Mouse (Mus musculus): ENCODE results near the gene Hspa12b. TPM values are rescaled to one million over a fixed set of nuclear protein-coding genes. Genes with fewer than 3 reads are reported as not detected.

Hspa12b gene
- polyA plus RNA-seq, 1 experiment from 2014 or later = 16.9 TPM

DNA sequence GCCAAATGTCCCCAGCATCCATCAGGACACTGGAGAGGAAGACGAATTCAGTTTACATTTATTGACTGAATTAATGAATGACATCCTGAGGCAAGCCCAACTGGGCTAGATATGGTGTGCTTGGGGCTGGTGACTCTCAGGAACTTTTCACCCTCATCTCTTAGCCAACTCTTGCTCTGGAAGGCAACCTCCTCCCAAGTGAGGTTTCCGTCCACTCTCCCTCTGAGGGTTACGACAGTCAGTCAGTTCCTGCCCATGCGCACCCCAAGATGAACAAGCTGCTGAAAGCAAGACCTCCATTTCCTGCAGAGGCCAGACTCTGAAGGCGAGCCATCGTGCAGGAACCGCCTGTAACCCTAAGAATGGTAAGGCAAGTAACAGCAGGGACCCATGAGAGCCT lies 29.9 kb downstream of the Hspa12b start:
- Histone ChIP-seq H3K27me3 (replicated peaks) (no peaks in the 10 kb centered on the region), H3K27ac (no peak overlapping the region), H3K9ac (no peak overlapping the region), H3K4me2 (no peak overlapping the region), H3K4me3 (replicated peaks) (no peak overlapping the region), H3K4me1 (peaks cover 11% of the 10 kb centered on the region; the same call in 1 of the 2 replicates), H3K9me3 (no peaks in the 10 kb centered on the region), H3K36me3 (peaks cover 9% of the 10 kb centered on the region; the same call in 1 of the 2 replicates)
- no peak for ATAC-seq (ENCODE audit: insufficient read depth, low FRiP score, low read depth)
- 91% methylated on average over 7 of the region's 7 CpGs for WGBS

DNA sequence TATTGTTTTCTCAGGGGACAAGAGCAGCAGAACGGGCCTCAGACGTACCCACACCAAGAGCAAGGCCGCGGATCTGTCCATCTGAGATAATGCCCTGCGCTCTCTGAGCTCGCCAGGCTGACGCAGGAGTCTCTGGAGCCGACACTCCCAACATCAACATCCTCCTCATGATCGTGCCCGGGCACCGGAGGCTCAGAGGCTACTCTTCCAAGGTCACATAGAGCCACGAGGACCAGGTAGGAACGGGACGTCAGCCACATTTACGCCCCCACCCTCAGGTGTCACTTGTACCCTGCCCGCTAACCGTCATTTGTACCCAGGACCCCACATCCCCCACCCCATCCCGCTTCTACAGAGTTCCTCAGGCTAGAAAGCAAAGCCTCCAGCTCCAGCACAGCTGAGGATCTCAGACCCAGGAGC lies 32.4 kb downstream of the Hspa12b start:
- Histone ChIP-seq H3K4me3 (replicated peaks) (peak overlapping the region; percentile 73), H3K36me3 (0 out of 2 replicates have a peak, but pooled peaks cover 5% of the 10 kb centered on the region), H3K27me3 (replicated peaks) (no peaks in the 10 kb centered on the region), H3K4me2 (peak overlapping the region; percentile 92), H3K9ac (peak overlapping the region; percentile 68), H3K9me3 (no peaks in the 10 kb centered on the region), H3K27ac (peak overlapping the region; percentile 81), H3K4me1 (peaks cover 11% of the 10 kb centered on the region; the same call in 1 of the 2 replicates)
- ATAC-seq (ENCODE audit: insufficient read depth, low FRiP score, low read depth) = peak; percentile 61
- 0% methylated on average over 18 of the region's 18 CpGs for WGBS

DNA sequence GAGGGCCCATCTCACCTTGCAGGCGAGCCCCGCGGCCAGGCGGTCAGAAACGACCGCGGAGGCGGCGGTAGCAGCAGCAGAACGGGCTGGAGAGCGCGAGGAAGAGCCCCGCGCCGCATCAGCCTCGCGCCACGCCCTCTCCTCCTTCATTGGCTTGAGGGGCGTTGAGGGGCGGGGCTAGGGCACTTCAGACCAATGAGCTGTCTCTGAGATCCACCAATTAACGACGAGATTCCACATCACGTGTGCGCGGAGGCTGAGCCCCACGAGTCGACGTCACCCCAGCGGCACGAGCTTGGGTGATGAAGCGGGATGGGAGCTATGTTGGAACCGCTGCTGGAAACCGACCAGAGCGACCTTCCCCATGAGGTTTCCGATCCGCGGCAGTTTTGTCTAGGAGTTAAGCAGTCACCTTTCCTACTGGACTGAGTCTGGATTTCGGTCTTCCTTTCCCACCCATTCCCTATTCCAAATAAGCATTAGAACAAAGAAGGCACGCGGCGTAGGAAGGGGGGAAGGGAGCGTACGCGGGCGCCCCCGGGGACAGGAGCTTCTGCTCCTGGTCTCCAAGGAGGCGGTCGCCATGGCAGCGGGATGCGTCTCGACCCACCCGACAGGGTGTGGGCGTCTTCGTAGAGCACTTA lies 33.0 kb downstream of the Hspa12b start, which contains the start of gene 1700037H04Rik:
TSS of gene 1700037H04Rik (minus strand) at position 144 of the 644 bp plus-strand sequence.
- H3K4me2 ChIP-seq = peak within 1 kb of the TSS; percentile 92
- WGBS = under 1% methylated on average over 54 of the region's 54 CpGs

DNA sequence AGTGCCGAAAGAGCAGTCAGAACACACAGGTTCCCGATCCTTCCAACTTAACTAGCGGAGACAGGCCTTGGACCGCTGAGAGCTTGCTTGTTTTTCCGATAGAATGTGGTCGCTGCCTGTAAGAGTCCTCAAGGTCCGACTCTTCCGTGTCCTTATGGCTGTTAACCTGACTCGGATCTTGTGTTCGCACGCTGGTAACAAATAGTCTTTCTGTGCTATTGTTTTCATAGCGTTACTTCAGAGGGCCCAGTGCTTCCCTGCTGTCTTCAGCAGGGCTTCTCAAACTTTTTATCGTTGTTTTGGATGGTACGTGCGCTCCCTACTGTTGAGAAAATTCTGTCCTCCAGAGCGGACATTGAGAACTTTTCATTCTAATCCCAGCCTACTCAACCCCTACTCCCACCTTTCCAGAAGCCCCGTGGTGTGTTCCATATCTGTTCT lies 33.6 kb downstream of the Hspa12b start:
- no peaks in the 10 kb centered on the region for H3K27me3 ChIP-seq (replicated peaks)
- H3K27ac ChIP-seq = peak overlapping the region; percentile 81
- ATAC-seq (ENCODE audit: insufficient read depth, low FRiP score, low read depth) = no peak
- under 1% methylated on average over 17 of the region's 17 CpGs for WGBS
- H3K4me2 ChIP-seq = peak overlapping the region; percentile 87
- peaks cover 11% of the 10 kb centered on the region; the same call in 1 of the 2 replicates for H3K4me1 ChIP-seq
- peak overlapping the region; percentile 53; the same call in 1 of the 2 replicates for H3K9ac ChIP-seq
- H3K9me3 ChIP-seq = no peaks in the 10 kb centered on the region
- H3K4me3 ChIP-seq (replicated peaks) = peak overlapping the region; percentile 73
- H3K36me3 ChIP-seq = no peaks in the 10 kb centered on the region

More for the DNA sequence above, 33.0 kb downstream of the Hspa12b start, which contains the start of gene 1700037H04Rik:
- Histone ChIP-seq H3K4me3 (replicated peaks) (peak within 1 kb of the TSS; percentile 73), H3K4me1 (peaks cover 11% of the 10 kb centered on the region; the same call in 1 of the 2 replicates), H3K9me3 (no peaks in the 10 kb centered on the region), H3K27ac (peak within 1 kb of the TSS; percentile 81), H3K36me3 (no peaks in the 10 kb centered on the region), H3K27me3 (replicated peaks) (no peaks in the 10 kb centered on the region), H3K9ac (peak within 1 kb of the TSS; percentile 68)
- peak; percentile 95 for ATAC-seq (ENCODE audit: insufficient read depth, low FRiP score, low read depth)

DNA sequence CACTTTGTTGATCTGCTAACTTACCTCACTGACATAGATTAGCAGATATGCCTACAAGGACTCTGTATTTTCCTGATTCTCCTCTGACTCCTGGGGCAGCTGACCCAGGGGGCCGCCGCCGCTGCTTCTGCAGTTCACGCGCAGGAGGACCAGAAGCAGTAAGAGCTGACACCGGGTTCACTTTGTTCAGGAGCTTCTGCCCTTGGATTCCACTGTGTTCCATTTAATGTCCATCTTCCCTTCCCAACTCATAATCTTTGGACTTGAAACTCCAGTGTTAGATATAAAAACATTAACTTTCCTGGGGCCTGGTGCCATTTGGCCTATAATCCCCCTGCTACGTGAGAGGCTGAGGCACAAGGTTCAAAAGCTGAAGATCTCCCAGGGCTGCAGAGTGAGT lies 36.8 kb downstream of the Hspa12b start:
- 74% methylated on average over 7 of the region's 7 CpGs for WGBS
- H3K9ac ChIP-seq = no peak overlapping the region
- H3K36me3 ChIP-seq = no peaks in the 10 kb centered on the region
- no peaks in the 10 kb centered on the region for H3K9me3 ChIP-seq
- ATAC-seq (ENCODE audit: insufficient read depth, low FRiP score, low read depth) = no peak
- H3K4me2 ChIP-seq = no peak overlapping the region
- no peaks in the 10 kb centered on the region for H3K27me3 ChIP-seq (replicated peaks)
- no peak overlapping the region for H3K4me3 ChIP-seq (replicated peaks)
- peaks cover 5% of the 10 kb centered on the region; the same call in 1 of the 2 replicates for H3K4me1 ChIP-seq
- H3K27ac ChIP-seq = no peak overlapping the region

DNA sequence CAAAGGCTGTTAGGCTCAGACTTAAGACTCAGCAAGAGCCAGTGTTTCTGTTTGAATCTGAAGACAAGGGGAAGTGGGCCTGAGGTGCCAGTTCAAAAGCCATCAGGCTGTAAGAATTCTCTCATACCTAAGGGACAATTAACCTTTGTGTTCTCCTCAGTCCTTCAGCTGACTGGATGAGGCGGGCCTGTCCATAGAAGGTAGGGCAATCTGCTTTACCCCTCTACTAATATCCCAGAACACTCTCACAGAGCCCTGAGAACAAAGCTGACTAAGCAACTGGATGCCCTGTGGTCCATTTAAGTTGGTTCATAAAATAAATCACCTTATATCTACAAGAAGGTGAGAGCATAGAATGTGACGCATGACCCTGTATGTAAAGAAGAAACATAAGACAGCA lies 39.1 kb downstream of the Hspa12b start:
- Histone ChIP-seq H3K27ac (no peak overlapping the region), H3K36me3 (no peaks in the 10 kb centered on the region), H3K9ac (no peak overlapping the region), H3K4me2 (no peak overlapping the region), H3K9me3 (no peaks in the 10 kb centered on the region), H3K27me3 (replicated peaks) (no peaks in the 10 kb centered on the region; the same call in 1 of the 2 replicates), H3K4me1 (peaks cover 11% of the 10 kb centered on the region; the same call in 1 of the 2 replicates), H3K4me3 (replicated peaks) (no peak overlapping the region)
- 89% methylated on average over 2 of the region's 2 CpGs for WGBS
- no peak for ATAC-seq (ENCODE audit: insufficient read depth, low FRiP score, low read depth)

DNA sequence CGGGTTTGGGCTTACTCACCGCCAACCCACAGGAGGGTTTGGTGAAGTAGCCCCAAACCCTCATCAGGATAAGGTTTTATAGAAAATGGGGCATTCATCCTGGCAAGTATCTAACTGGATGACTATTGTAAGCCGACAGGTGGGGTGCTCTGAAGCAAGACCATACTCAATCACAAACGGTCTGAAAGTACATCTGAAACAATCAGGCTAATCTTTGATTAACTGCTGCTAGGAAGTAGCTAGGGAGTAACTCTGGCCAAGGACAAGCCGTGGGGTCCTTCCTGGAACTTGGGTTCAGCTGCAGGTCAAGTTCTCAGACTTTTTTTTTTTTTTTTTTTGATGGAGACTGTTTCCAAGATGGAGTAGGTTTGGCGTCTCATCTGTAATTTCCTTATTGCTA lies 40.9 kb downstream of the Hspa12b start:
- Histone ChIP-seq H3K9me3 (no peaks in the 10 kb centered on the region), H3K27me3 (replicated peaks) (peaks cover 13% of the 10 kb centered on the region), H3K9ac (no peak overlapping the region), H3K36me3 (no peaks in the 10 kb centered on the region), H3K4me2 (no peak overlapping the region), H3K4me1 (peaks cover 17% of the 10 kb centered on the region), H3K27ac (no peak overlapping the region), H3K4me3 (replicated peaks) (no peak overlapping the region)
- 74% methylated on average over 6 of the region's 6 CpGs for WGBS
- ATAC-seq (ENCODE audit: insufficient read depth, low FRiP score, low read depth) = no peak

DNA sequence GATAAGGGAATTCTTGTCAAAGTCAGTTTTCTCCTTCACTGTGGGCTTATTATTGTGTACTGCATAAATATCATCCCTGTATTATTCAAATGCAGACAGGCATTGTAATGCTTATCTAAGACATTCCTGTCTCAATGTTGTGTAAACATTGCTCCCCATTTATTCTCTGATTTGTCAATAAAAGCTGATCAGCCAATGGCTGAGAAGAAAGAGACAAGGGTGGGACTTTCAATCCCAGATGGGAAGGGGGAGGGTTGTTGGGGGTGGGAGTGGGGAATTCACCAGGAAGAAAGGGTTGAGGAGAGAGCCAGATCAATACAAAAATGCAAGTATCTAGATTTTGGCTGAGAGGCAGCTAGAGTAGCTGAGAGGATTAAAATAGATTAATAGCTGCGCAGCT lies 41.8 kb downstream of the Hspa12b start:
- WGBS = 61% methylated on average over 1 of the region's 1 CpGs
- ATAC-seq (ENCODE audit: insufficient read depth, low FRiP score, low read depth) = no peak
- Histone ChIP-seq H3K4me2 (no peak overlapping the region), H3K9ac (no peak overlapping the region), H3K27me3 (replicated peaks) (peaks cover 13% of the 10 kb centered on the region), H3K4me1 (peaks cover 17% of the 10 kb centered on the region), H3K9me3 (no peaks in the 10 kb centered on the region), H3K27ac (no peak overlapping the region), H3K36me3 (no peaks in the 10 kb centered on the region), H3K4me3 (replicated peaks) (no peak overlapping the region)

DNA sequence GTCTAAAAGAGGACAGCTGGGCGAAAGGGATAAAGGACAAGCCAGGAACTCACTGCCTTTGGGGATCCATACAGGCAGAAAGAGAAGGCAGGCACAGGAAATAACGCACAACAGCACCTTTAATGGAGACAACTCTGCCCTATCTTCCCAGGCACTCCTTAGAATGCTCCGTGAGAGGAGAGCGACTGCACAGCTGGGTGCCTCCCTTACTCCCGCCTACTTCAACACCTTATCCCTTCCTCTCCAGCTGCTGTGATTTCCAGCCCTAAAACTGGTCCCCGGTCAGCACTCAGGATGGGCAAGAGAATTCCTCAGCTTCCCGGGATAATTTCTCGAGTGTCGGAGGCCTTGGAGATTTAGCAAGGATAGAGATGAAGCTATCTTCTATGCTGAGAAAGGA lies 43.9 kb downstream of the Hspa12b start:
- WGBS = 36% methylated on average over 9 of the region's 9 CpGs

DNA sequence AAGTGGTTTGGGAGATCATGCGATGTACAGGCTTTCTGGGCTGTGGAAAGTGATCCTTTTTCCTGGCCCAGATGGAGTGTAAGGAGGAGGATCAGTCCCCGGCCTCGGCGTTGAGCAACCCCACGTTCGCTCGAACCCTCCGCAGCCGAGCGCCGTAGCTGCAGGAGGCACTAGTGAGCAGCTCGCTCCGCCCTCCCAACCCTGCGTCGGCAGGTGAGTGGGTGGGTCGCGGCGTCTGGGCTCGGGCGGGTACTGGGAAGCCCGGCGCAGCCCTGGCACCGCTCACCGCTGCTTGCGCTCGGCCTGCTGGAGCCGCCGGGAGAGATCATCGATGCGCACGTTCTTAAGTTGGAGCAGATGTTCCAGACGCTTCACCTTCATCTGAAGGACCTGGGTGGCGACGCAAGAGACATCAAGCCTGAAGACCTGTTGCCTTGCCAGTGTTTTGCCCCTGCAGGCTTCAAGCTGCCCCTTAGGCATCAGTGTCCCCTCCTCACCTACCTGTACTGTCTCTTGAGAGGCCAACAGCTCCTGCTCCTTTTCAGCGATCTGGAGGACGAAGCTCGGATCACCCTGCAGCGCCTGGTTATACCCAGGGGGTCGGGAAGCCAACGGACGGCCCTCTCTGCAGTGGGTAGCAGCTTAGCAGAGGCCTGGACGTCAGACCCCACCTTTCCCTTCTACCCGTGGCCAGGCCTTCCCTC lies 44.5 kb downstream of the Hspa12b start:
- peaks cover 31% of the 10 kb centered on the region for H3K4me1 ChIP-seq
- H3K27ac ChIP-seq = no peak overlapping the region
- H3K4me3 ChIP-seq (replicated peaks) = peak overlapping the region; percentile 13; the same call in 1 of the 2 replicates
- no peaks in the 10 kb centered on the region for H3K36me3 ChIP-seq
- no peak for ATAC-seq (ENCODE audit: insufficient read depth, low FRiP score, low read depth)
- no peak overlapping the region for H3K9ac ChIP-seq
- H3K9me3 ChIP-seq = no peaks in the 10 kb centered on the region
- 19% methylated on average over 43 of the region's 43 CpGs for WGBS
- peaks cover 13% of the 10 kb centered on the region for H3K27me3 ChIP-seq (replicated peaks)
- H3K4me2 ChIP-seq = peak overlapping the region; percentile 48

More for the DNA sequence above, 43.9 kb downstream of the Hspa12b start:
- Histone ChIP-seq H3K9ac (no peak overlapping the region), H3K36me3 (no peaks in the 10 kb centered on the region), H3K27ac (no peak overlapping the region), H3K4me3 (replicated peaks) (peak overlapping the region; percentile 13; the same call in 1 of the 2 replicates), H3K4me1 (peaks cover 27% of the 10 kb centered on the region), H3K4me2 (peak overlapping the region; percentile 48), H3K27me3 (replicated peaks) (peaks cover 13% of the 10 kb centered on the region), H3K9me3 (no peaks in the 10 kb centered on the region)
- ATAC-seq (ENCODE audit: insufficient read depth, low FRiP score, low read depth) = no peak

DNA sequence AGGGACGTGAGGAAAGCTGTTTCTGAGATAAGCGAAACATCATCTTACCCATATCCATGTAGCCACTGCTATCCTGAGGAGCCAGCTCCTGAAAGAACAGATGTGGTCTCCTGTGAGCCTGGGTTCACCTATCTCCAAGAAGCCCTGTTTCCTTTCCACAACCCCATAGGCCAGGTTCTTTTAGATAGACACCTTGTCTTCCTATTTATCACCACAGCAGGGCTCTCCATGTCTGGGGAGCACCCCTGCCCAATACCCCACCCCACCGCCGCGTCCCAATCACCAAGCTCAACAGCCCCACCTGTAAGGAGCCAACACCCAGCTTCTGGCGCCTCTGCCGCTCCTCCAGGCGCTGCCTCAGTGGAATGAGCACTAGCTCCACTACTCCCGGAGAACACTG lies 45.2 kb downstream of the Hspa12b start:
- H3K4me1 ChIP-seq = peaks cover 38% of the 10 kb centered on the region
- ATAC-seq (ENCODE audit: insufficient read depth, low FRiP score, low read depth) = no peak
- H3K9me3 ChIP-seq = no peaks in the 10 kb centered on the region
- H3K36me3 ChIP-seq = 0 out of 2 replicates have a peak, but pooled peaks cover 1% of the 10 kb centered on the region
- no peak overlapping the region for H3K9ac ChIP-seq
- no peak overlapping the region for H3K4me3 ChIP-seq (replicated peaks)
- H3K27me3 ChIP-seq (replicated peaks) = peaks cover 13% of the 10 kb centered on the region
- H3K4me2 ChIP-seq = no peak overlapping the region
- 51% methylated on average over 9 of the region's 9 CpGs for WGBS
- H3K27ac ChIP-seq = no peak overlapping the region

DNA sequence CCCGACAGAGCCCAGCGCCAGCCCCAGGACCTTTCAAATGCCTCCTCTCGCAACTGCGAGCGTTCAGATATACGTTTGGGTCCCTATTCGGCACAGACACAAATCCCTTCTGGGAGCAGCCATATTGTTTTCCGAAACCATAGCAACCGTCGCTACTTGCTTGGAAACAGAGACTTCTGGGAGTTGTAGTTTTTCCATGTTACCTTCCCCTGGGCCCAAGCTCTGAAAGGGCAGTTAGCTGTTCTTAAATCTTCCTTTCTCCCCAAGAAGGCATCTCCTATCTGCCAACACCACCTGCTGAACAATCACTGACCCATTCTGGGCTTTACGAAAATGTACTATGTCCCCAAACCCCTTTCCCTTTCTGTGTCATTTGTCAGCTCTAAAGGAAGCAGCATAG lies 47.6 kb downstream of the Hspa12b start:
- Histone ChIP-seq H3K27me3 (replicated peaks) (peaks cover 13% of the 10 kb centered on the region), H3K9ac (no peak overlapping the region), H3K36me3 (0 out of 2 replicates have a peak, but pooled peaks cover 3% of the 10 kb centered on the region), H3K4me1 (peaks cover 54% of the 10 kb centered on the region), H3K4me3 (replicated peaks) (peak overlapping the region; percentile 37), H3K9me3 (no peaks in the 10 kb centered on the region), H3K27ac (no peak overlapping the region), H3K4me2 (peak overlapping the region; percentile 86)
- WGBS = 6% methylated on average over 11 of the region's 11 CpGs
- no peak for ATAC-seq (ENCODE audit: insufficient read depth, low FRiP score, low read depth)
